Mouse (Mus musculus) MN1 (cell line): ENCODE data around the gene Hcls1.

ENCODE experiments used
- DNase-seq: peaks from one replicate; pipeline ENCODE4 v3.0.0-alpha.2; 2016; ENCODE audit warnings: low spot score

Hcls1 gene

DNA sequence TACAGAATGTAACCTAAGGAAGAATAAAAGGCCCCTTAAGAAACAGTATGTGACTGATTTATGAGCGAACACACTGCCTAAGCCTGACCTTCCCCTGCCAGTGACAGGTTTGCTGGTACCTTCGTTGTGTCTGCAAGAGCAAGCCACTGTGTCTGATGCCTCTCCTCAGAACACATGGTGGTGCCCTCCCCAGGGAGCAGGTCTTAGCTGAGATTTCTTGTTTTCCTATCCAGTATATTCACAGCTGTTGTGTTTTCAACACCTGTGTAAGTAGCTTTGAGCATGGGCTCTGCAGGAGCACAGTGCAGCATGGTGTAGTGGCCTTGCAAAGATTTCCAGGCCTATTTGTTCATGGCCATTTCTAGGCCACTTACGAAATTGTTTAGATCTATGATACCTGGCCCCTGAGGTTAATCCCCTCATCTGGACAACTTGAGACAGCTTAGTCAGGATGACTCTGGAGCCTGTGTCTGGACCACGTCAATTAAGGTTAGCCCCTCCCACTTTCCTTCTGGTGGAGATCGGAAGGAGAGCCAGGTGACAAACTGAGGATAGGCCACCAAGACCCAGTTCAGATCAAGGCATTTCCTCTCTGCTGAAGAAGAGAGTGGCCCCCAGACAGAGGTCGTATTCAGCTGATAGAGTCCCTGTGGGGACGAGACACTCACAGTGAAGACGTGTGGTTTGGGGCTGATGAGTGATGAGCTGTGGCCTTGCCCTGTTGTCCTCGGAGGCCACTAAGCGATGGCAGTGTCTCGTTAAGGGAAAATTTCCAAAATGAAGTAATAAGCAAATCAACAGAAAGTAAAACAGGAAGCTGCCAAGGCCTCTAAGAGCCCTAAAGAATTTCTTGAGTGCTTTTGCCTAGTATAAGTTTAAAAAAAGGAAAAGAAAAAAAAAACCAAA lies 4.3 kb upstream of the Hcls1 start:
- DNase-seq, result no peak

DNA sequence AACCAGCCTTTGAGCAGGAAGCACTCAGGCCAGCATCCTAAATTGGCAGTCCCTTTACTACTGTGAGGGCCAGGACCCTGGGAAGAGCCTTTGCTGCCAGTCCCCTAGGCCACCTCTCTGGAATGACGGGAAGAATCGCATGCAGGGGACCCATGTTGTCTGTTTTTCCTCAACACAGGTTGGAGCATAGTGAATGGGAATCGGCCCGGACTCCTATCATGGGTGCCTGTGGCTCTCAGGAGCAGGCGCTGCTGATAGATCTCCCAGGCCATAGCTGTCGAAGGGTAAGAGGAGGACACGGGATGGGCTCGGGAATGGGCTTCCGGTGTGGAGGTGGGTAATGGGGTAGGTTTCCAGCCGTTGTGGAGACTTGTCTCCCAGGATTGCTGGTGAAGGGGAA lies 3.4 kb upstream of the Hcls1 start:
- DNase-seq, result no peak

DNA sequence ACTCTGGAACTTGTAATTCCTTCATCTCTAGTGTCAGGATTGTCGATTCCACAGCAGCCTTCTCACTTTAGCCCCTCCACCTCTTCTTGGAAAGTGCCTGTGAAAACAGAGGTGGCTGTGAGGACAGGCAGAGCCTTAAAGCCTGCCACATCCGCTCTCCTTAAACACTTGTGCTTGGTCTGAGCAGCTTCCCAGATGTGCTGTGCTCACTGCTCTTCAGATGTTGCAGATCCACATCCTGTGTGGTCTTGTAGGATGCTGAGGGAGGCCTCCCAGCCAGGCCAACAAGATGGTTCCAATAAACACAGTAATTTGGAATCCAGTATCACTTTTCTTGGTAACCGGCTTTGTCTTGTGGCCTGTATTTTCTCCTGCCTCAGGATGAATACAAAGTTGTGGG lies 2.8 kb upstream of the Hcls1 start:
- no peak for DNase-seq

DNA sequence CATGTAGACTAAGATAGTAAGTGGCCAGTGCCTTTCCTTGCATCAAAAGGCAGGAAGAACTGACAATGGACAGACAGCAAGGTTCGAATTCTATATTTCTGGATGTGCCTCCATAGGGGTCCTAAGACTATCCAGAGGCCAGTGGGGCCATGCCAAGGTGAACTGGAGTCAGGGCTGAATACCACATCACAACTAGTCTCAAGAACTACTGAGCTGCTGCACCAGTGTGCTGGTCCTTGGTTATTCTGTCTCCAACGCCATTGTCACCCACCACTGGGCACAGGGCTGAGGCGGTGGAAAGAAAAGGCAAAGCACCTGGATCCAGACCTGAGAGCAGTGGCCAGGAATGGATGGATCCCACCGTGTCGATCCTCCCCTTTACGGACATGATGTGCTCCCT lies 2.2 kb upstream of the Hcls1 start:
- DNase-seq, result no peak

DNA sequence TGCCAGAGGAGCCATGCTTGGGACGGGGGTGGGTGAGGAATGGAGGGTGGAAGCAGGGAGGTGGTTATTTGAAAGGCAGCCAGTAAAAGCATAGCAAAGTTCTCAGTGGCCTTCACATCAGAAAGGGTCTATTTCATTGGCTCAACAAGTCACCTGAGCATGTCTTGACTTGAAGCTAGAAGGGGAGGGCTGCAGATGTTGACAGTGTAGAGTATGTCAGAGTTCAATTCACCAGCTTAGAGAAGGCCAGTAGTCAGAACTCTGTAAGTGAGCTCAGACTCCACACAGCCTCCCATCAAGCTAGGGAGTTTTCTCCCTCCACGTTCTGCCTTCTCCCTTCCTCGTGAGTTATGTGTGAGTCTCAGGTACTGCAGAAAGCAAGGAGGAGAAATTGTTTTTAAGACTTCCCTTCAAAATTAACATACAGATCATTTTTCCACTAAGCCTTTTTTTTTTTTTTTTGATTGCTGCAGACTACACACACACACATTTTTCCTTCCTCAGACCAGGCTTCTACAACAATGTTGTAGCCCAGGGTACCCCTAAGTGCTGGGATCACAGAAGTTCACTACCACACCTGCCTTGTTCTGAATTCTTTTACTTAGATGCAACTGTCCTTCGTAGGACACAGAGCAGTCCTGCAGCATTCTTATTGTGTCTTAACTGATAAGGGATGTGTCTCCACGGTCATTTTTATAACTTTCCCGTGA lies 497 bp upstream of the Hcls1 start:
- no peak for DNase-seq

DNA sequence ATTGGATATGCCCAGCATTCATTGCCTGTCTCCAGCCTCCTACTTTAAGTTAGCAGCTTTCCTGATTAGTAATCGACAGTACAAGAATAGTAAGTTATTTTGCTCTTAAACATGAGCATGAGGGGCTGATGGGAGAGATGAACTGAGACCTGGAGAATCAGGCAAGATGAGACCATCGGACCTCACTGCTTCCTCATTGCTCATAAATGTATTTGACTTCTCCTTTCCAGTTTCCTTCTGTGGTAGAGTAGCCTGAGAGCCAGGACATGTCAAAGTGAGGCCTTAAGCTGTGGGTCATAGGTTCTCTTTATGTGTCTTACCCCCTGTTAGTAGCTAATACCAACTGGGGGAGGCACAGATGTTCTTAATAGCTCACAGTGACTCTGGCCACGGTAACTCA lies 1.0 kb downstream of the Hcls1 start:
- no peak for DNase-seq

DNA sequence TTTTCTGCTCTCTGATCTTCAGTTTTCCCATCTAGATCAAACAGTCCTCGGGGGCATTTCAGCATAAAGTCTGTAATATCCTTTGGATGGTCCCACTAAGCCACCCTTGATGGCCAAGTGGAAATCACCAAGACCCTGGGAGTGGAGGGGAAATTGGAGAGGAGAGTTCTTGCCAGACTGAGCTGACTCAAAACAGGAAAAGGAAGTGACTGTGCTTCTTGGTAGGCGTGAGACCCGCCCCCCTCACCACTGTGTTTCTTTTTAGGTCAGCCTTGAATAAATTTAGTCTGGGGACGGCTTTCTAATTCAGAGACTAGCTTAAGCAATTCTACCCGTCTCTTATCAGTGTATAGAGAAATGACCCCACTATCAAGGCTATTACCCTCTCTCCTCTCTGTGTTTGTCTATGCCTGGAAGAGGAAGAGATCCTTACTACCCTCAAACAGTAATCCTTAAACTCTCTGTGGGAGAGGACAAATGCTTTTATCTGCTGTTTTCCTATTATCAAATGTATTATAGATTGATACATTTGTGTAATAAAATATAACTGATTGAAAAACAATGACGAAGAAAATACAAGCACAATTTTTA lies 6.4 kb downstream of the Hcls1 start:
- DNase-seq, result no peak

DNA sequence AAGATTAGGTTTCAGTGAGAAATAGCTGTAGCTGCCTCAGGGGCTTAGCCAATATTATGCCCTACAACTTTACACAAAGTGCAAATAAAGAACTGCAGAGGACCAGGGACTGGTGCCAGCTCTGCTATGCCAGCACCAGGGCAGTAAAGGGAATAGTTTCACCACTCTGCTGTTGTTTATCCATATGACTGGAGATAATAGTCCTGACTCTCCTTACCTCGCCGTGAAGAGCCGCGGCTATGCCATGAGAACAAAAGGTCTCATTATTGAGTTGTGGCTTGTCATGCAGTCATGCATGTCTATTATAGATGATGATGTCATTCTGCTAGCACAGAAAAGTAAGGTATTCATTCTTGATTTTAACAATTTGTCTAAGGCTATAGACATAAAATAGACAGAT lies 7.1 kb downstream of the Hcls1 start:
- no peak for DNase-seq

DNA sequence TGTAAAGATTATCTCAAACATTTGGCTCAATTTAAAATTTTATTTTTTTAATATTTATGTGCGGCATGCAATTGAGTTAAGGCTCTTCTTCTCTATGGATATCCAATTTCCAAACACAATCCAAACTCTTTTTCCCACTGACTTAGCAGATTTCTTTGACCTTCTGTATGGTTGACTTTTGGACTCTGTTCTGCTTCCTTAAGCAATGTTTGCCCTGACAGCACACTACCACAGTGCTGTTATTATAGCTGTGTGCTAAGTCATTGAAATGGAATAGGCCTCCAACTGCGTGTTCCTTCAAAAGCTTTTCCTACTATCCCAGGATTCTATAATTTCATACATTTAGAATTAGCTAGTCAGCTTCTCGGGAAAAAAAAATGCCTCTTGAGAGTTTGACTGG lies 8.8 kb downstream of the Hcls1 start:
- no peak for DNase-seq

DNA sequence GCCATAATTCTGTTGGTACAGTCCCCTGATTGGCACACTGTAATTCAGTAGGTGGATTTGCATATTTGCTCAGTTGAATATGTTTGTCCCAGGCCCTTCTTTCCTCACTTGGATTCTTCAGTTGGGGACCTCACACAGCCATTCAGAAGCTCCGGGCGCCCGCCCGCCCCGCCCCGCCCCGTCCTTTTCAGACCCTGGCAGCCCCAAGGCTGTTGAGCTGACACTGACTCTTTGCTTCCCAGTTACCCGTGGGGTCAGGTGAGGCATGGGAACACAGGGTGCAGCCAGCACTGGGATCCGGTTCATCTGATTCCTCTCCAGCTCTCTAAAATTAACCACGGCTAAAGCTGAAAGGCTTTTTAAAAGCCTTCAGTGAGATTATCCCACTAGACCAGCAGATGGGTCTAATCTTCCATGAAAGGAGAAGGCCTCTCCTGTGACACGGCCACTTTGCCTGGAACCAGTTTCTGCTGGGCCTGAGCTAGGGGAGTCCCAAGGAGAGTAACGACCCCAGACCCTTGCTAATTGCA lies 10.2 kb downstream of the Hcls1 start:
- no peak for DNase-seq

DNA sequence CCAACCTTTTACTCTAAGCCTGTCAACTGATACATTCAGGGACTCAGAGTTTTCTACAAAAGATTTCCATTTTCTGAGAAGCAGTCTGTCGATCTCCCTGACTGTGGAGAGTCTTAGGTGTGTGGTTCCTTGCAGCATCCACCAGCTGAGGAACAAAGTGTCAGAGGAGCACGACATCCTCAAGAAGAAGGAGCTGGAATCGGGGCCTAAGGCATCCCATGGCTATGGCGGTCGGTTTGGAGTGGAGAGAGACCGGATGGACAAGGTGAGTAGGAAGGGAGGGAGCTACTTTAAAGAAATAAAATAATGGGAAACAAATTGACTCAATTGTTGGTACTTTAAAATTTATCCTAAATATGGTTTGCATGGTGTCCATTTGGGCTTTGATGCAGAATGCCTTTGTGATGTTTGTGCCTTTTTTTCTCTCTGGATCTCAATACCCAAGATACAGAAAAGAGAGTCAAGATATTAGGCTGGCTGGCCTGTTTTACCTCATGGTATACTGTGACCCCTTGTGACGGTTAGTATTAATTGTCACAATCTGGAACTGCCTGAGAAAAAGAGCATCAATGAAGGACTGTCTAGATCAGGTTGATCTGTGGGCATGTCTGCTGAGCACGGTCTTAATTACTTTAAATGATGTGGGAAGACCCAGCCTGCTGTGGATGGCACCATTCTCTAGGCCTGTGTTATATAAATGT lies 11.8 kb downstream of the Hcls1 start:
- DNase-seq, result no peak

DNA sequence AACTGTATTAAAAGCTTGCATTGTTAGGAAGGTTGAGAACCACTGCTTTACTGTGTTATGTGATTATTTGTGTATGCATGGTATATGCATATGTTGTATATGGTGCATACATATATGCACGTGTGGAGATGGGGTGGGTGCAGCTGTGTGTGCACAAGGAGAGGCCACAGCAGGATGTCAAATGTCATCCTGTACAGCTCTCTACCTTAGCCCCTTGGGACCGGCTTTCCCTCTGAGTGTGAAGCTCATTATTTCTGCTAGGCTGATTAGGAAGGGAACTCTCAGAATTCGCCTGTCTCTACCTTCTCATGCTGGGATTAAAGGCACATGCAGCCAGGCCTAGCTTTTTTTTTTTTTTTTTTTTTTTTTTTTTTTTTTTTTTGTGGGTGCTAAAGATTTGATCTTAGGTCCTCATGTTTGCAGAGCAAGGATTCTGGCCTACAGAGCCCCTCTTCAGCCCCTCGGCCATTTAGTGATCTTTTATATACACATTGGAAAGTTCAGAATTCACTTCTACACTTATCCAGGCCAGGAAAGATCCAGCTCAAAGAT lies 12.9 kb downstream of the Hcls1 start:
- DNase-seq, result no peak

DNA sequence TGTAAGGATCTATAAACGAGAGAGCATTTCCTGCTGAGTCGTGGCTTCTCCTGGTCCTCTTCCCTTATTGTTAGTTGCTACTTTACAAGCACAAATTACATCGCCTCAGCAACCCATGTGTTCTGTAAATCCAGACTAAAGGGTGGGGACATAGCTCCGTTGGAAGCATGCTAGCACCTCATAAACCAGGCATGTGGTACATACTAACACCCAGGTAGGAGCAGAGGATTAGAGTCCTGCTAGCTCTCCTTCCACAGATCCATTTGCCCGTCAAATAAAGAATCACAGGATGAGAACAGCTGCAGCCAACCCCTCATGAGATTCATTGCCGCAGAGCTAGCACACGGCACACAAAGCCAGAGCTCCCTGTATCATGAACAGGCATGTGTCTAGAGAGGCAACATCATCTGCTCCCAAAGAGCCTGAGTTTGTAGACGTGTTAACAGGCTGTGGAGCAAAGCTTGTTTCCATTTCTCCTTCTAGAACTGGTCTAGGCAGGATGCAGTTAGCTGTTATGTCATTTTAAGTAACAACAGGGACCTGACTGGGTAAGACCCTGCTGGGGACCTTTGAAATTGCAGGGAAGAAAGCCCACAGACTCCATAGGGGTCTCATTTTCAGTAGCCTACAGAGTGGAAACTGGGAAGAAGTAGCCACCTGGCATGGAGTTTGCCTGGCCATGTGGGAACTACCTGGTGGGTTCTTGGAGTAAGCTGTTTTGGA lies 15.0 kb downstream of the Hcls1 start:
- DNase-seq, result no peak

DNA sequence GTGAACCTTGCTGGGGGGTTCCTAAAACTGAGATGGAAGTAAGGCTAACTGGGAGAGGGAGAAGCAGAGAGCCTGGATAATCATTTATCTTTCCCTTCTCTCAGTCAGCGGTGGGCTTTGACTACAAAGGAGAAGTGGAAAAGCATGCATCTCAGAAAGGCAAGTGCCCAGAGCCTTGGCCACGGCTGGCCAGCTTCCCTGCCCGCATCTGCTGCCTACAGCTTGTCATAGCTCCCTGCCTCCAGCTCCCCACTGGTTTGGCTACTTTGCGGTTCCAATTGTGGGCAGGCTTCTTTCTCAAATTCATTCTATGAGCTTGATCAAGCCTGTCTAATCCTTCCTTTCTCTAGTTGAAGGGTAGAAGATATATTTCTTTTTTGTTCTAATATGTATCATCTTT lies 16.2 kb downstream of the Hcls1 start:
- DNase-seq, result no peak

DNA sequence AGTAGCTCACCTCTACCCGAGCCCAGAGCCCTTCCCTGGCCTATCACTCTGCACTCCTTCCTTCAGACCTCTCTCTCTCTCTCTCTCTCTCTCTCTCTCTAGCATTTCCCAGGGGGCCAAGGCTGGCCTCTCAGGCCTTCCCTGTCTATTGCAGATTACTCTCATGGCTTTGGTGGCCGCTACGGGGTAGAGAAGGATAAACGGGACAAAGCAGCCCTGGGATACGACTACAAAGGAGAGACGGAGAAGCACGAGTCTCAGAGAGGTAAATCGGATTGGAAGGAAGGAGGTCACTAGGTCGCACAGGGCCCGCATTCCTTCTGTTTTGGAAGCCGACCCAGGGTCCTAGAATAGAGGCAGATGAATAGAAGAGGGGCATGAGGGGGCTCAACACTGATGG lies 20.3 kb downstream of the Hcls1 start:
- no peak for DNase-seq

DNA sequence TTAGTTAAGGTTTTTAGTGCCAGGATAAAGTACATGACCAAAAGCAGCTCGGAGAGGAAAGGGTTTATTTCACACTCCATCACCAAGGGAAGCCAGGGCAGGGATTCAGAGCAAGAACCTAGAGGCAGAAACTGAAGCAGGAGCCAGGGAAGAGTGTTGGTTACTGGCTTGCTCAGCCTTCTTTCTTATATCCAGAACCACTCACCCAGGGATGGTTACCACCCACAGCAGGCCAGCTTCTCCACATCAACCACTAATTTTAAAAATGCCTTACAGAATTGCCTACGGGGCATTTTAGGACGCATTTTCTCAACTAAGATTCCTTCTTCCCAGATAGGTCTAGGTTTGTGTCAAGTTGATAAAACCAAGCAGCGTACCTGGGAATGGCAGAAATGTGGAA lies 28.6 kb downstream of the Hcls1 start:
- DNase-seq, result no peak

DNA sequence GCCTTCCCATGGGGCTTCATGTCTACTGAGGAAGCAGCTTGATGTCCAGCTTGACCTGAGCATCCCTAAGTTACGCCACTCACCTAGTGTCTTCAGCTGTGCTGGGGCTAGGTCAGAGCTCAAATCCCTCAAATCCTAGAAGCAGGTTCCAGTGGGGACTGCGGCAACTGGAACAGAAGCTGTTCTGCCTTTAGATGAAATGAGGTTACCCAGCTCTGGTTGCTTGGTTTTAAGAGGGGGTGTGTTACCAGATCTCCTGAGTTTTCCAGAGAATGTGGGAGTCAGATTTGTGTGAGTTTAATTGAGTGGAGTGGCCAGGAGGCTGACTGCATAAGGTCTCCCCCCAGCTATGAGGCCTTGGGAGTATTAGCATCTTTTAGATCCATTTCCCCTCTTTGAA lies 44.3 kb downstream of the Hcls1 start:
- no peak for DNase-seq

DNA sequence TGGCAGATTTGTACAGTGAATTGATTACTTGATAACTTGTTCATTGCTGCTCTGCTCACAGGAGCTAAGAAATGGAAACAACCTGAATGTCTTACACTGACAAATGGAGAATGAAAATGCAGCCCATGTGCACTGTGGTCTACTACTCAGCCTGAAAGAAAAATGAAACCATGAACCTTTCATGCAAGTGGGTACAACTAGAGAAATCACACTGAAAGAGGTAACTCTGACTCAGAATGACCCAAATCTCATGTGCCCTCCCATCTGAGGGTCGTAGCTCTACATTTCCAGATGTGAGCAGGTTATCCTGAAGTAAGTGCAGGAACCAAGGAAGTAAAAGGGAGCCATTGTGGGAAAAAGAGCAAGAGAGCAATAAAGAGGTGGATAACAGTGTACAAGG lies 49.0 kb downstream of the Hcls1 start:
- DNase-seq, result no peak

DNA sequence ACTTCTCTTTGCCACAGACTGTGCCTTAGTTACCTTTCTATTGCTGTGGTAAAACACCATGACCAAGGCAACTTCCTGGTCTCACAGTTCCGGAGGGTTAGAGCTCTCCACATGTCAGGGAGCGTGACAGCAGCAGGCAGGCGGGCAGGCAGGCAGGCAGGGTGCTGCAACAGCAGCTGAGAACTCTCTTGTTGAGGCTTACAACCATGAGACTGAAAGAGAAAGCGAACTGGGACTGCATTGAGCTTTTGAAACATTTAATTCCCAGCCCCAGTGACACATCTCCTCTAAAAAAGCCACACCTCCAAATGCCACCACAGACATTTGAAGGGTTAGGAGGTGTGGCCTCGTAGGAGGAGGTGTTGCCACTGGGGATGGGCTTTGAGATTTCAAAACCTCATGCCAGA lies 50.9 kb downstream of the Hcls1 start:
- DNase-seq, result no peak

DNA sequence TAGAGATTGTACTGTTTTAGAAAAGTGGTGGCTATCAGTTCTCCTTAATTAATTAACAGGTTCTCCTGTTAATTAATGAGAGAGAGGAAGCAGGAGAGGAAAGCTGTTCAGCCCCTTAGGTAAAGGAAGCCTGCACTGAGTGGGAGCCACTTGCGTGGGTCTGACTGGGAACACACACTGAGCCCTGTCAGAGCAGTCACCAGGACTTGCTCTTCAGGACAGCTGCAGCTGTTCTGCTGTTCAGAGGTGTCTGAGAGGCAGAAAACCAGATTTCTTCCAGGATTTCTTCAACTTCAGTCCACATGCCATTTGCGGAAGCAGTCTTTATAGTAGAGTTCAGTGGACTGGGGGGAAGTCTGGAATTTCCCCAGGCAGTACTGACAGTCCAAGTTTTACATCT lies 52.6 kb downstream of the Hcls1 start:
- DNase-seq, result no peak

DNA sequence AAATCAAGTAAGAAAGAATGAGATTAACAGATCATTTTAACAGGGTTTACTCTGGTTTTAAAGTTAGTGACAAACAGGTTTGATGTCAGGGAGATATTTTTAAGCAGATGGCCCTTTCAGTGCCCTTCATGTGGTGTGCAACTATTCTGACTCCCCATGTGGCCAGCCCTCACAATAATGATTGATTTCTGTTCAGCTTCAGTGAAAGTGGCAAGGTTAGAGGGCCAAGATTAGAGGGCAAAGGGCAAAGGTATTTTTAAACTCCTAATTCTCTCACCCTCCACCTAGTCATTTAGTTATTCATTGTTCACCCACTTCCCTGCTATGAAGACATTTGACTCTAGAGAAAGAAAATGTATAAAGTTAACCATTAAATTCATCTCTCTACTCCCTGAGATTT lies 53.3 kb downstream of the Hcls1 start:
- no peak for DNase-seq
